Mouse (Mus musculus) limb, embryonic 11.5 days (tissue): ENCODE data around the gene Nfkbiz. TPM values are rescaled to one million over a fixed set of nuclear protein-coding genes. Genes with fewer than 3 reads are reported as not detected.
"Not testable (repeated sequence)": the region's sequence is repeated elsewhere in the genome, so short reads cannot be mapped to it uniquely, and the experiment has no call there.

Experiments used
- ATAC-seq: fragments of 200-750 bp; cut with Nextera tagmentation; 2 replicates; pipeline ENCODE4 v1.8.0; 2017; ENCODE audit warnings: low read depth; ENCODE audit not compliant: insufficient number of reproducible peaks, low FRiP score, low TSS enrichment
- DNase-seq: peaks from one replicate; pipeline ENCODE4 v3.0.0-alpha.2; 2015; ENCODE audit warnings: low spot score
- H3K27ac ChIP-seq: fragments of 300-500 bp; sonication (generic); replicated peaks from 2 replicates; pipeline ENCODE4 v1.5.1; 2014; ENCODE audit warnings: low read depth, mild to moderate bottlenecking, low read length
- H3K27me3 ChIP-seq: fragments of 300-500 bp; sonication (generic); 2 replicates; pipeline ENCODE4 v1.6.1; 2014; ENCODE audit warnings: mild to moderate bottlenecking, low read length, mixed read lengths; ENCODE audit not compliant: control insufficient read depth, insufficient read depth
- H3K36me3 ChIP-seq: fragments of 300-500 bp; sonication (generic); 2 replicates; pipeline ENCODE4 v1.6.1; 2014; ENCODE audit warnings: mild to moderate bottlenecking, low read length, moderate library complexity, mixed read lengths; ENCODE audit not compliant: control insufficient read depth, insufficient read depth
- H3K4me1 ChIP-seq: fragments of 300-500 bp; sonication (generic); 2 replicates; pipeline ENCODE4 v1.6.1; 2014; ENCODE audit warnings: low read length, mixed read lengths; ENCODE audit not compliant: control insufficient read depth, insufficient read depth
- H3K4me2 ChIP-seq: fragments of 300-500 bp; sonication (generic); 2 replicates; pipeline ENCODE4 v1.6.1; 2014; ENCODE audit warnings: low read depth, mild to moderate bottlenecking, moderate library complexity; ENCODE audit not compliant: severe bottlenecking
- H3K4me3 ChIP-seq: fragments of 300-500 bp; sonication (generic); 2 replicates; pipeline ENCODE4 v1.5.1; 2014; ENCODE audit warnings: low read depth, low read length
- H3K9ac ChIP-seq: fragments of 300-500 bp; sonication (generic); 2 replicates; pipeline ENCODE4 v1.6.1; 2014; ENCODE audit warnings: mild to moderate bottlenecking, low read length
- H3K9me3 ChIP-seq: fragments of 300-500 bp; sonication (generic); 2 replicates; pipeline ENCODE4 v1.6.1; 2016; ENCODE audit warnings: low read length; ENCODE audit not compliant: control insufficient read depth
- WGBS: fragments of 180-500 bp; shearing (Covaris S2); extraction: QIAGEN DNeasy Blood & Tissue Kit; methylation state at CpG from one replicate; pipeline ENCODE4 v1.1.7; 2014; 5-methylcytosine and 5-hydroxymethylcytosine counted together
- polyA plus RNA-seq: library from polyadenylated mRNA; unstranded; fragments of >200 nt; fragmentation: Nextera tagmentation; extraction: Ambion mirVana; gene quantifications from 2 replicates; pipeline ENCODE4 v1.2.1, GENCODE M21; 2014

Gene Nfkbiz
- polyA plus RNA-seq, 1 experiment from 2014 or later: 4.1 TPM

DNA sequence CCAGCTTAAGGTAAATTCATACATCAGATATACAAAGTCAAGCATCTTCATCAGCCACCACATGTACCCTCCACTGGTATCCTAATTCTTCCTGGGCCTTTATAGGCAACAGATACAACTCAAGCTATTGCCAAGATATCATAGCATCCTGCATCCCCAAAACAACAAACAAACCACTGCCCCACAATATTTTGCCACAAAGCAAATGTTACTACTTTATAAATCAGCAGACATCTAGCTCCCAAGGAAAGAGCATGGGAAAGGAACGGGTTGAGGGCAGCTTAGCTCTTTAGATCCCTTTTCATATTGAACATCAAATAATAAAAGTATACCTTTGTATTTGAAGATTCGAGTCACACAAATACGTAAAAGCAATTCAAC is 580 bp downstream of the Nfkbiz start:
- WGBS: 18% methylated on average over 3 of the region's 3 CpGs
- Histone ChIP-seq H3K36me3 (no peaks in the 10 kb centered on the region), H3K27me3 (no peaks in the 10 kb centered on the region), H3K9me3 (no peaks in the 10 kb centered on the region), H3K9ac (peak overlapping the region; percentile 85), H3K4me1 (no peaks in the 10 kb centered on the region), H3K4me3 (peak overlapping the region; percentile 61), H3K27ac (0 out of 2 replicates have a peak overlapping the region, but pooled peaks have one; percentile 47), H3K4me2 (peak overlapping the region; percentile 56)
- DNase-seq (no peak), ATAC-seq (no peak)

DNA sequence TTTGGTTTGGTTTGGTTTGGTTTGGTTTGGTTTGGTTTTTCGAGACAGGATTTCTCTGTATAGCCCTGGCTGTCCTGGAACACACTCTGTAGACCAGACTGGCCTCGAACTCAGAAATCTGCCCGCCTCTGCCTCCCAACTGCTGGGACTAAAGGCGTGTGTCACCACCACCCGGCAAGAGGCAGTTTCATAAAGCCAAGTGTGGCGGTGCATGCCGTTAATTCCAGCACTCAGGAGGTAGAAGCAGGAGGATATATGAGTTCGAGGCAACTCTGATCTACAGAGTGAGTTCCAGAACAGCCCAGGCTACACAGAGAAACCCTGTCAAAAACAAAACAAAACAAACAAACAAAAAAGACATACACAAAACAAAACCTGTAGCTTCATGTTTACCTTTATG is 1.0 kb downstream of the Nfkbiz start:
- H3K27me3 ChIP-seq, H3K9me3 ChIP-seq, H3K4me1 ChIP-seq, H3K9ac ChIP-seq, H3K36me3 ChIP-seq, DNase-seq, H3K27ac ChIP-seq, ATAC-seq: not testable (repeated sequence)
- peak overlapping the region; percentile 56; the same call in 1 of the 2 replicates for H3K4me2 ChIP-seq
- 85% methylated on average over 7 of the region's 8 CpGs for WGBS
- H3K4me3 ChIP-seq: peak overlapping the region; percentile 61; the same call in 1 of the 2 replicates

DNA sequence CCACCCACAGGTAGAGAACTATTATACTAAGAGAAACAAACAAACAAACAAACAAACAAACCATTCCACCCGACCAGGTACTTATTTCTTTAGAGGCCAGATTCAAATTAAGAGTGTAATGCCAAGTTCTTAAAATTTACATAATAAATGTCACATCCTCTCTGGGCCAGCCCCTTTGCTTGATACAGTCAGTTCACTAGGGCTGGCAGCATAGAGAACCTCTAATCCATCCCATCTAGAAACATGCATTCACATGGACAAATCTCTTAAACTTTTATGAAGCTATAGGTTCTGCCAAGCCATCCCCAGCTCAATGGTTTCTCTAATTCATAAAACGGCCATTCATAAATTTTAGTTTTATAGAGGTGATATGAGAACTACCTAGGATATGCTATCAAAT is 1.5 kb downstream of the Nfkbiz start:
- ATAC-seq: no peak
- Histone ChIP-seq H3K27ac (no peak overlapping the region), H3K4me2 (no peak overlapping the region), H3K27me3 (no peaks in the 10 kb centered on the region), H3K36me3 (no peaks in the 10 kb centered on the region), H3K9ac (no peak overlapping the region), H3K9me3 (no peaks in the 10 kb centered on the region), H3K4me1 (no peaks in the 10 kb centered on the region), H3K4me3 (no peak overlapping the region)
- no peak for DNase-seq
- 82% methylated on average over 2 of the region's 2 CpGs for WGBS

GRCm38 (mm10) chr16:55835798-55836197 is 2.9 kb downstream of the Nfkbiz start:
- Histone ChIP-seq H3K27ac (no peak overlapping the region), H3K9me3 (no peaks in the 10 kb centered on the region), H3K4me2 (no peak overlapping the region)

GRCm38 (mm10) chr16:55832617-55833016 is 6.1 kb downstream of the Nfkbiz start:
- 95% methylated on average over 8 of the region's 8 CpGs for WGBS
- Histone ChIP-seq H3K27me3 (no peaks in the 10 kb centered on the region), H3K4me1 (no peaks in the 10 kb centered on the region), H3K9ac (no peak overlapping the region), H3K4me2 (no peak overlapping the region), H3K4me3 (no peak overlapping the region), H3K27ac (no peak overlapping the region), H3K9me3 (no peaks in the 10 kb centered on the region), H3K36me3 (no peaks in the 10 kb centered on the region)
- DNase-seq: no peak
- no peak for ATAC-seq

More at GRCm38 (mm10) chr16:55835798-55836197, 2.9 kb downstream of the Nfkbiz start:
- no peak overlapping the region for H3K9ac ChIP-seq
- H3K36me3 ChIP-seq: no peaks in the 10 kb centered on the region
- no peaks in the 10 kb centered on the region for H3K4me1 ChIP-seq
- ATAC-seq (no peak), DNase-seq (no peak)
- H3K27me3 ChIP-seq: no peaks in the 10 kb centered on the region
- no peak overlapping the region for H3K4me3 ChIP-seq

DNA sequence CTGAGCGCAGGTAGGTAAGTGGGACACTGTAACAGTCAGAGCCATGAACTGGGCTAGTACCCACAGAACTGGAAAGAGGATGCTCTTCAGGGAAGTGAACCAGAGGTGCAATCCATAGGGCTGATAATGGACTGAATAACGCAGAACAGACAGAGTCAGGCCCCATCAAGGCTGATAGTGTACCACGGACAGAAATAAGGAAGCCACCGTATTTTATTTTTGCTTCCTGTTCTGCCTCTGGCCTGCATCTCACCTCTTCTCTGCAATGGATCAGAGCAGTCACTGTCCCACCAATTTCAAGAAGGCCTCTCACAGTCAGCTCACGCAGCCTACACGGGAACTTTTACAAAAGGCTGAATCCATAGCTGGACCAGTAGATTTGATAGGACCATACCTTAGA is 6.7 kb downstream of the Nfkbiz start:
- WGBS: 91% methylated on average over 6 of the region's 6 CpGs

GRCm38 (mm10) chr16:55831451-55831850 is 7.2 kb downstream of the Nfkbiz start:
- WGBS: 92% methylated on average over 1 of the region's 1 CpGs
- no peaks in the 10 kb centered on the region for H3K4me1 ChIP-seq
- H3K27ac ChIP-seq: no peak overlapping the region
- H3K9me3 ChIP-seq: no peaks in the 10 kb centered on the region
- no peaks in the 10 kb centered on the region for H3K36me3 ChIP-seq
- H3K4me2 ChIP-seq: no peak overlapping the region
- no peak for DNase-seq
- no peaks in the 10 kb centered on the region for H3K27me3 ChIP-seq
- H3K9ac ChIP-seq: no peak overlapping the region
- no peak overlapping the region for H3K4me3 ChIP-seq
- no peak for ATAC-seq

More for the DNA sequence above, 6.7 kb downstream of the Nfkbiz start:
- DNase-seq (no peak), ATAC-seq (no peak)
- H3K36me3 ChIP-seq: no peaks in the 10 kb centered on the region
- no peaks in the 10 kb centered on the region for H3K27me3 ChIP-seq
- H3K4me3 ChIP-seq: no peak overlapping the region
- no peak overlapping the region for H3K9ac ChIP-seq
- H3K27ac ChIP-seq: no peak overlapping the region
- no peaks in the 10 kb centered on the region for H3K9me3 ChIP-seq
- no peaks in the 10 kb centered on the region for H3K4me1 ChIP-seq
- H3K4me2 ChIP-seq: no peak overlapping the region

DNA sequence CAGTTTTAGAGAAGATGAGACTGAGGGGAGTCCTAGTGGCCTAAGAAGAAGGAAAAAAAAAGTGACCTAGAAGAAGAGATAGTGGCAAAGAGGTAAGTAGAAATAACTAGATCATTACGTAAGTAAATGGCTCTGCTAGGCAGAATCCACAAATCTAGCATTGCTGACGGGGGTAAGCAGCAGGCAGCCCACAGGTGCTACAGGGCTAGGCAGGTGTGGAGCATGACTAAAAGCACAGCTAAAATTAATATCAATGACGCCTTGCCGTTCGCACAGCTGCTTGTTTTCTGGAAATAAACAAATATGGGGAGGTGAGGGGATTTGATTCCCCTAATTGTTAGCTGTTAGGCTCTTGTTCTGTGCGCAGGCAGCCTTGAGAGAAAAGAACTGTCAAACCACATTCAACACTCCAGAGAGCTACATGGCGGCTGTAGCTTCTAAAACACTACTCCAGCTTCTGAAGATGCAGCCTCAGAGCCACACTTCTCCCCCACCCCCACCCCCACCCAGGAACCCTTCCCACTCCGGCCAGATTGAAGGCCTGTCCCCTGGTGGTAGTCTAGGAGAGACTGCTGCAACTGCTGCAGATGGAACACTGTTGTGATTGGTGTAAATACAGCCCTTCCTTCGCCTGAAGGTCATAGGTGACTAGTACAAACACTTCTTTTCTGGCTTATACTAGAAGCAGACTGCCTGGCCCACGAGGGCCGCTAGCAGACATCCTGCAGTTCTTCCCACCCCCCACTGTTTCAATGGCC is 15.1 kb downstream of the Nfkbiz start:
- 40% methylated on average over 11 of the region's 11 CpGs for WGBS
- peaks cover 6% of the 10 kb centered on the region for H3K4me1 ChIP-seq
- no peaks in the 10 kb centered on the region for H3K36me3 ChIP-seq
- DNase-seq: peak; percentile 42
- no peaks in the 10 kb centered on the region for H3K9me3 ChIP-seq
- H3K27me3 ChIP-seq: no peaks in the 10 kb centered on the region
- ATAC-seq: no peak
- no peak overlapping the region for H3K4me3 ChIP-seq
- no peak overlapping the region for H3K27ac ChIP-seq
- H3K9ac ChIP-seq: no peak overlapping the region
- peak overlapping the region; percentile 2; the same call in 1 of the 2 replicates for H3K4me2 ChIP-seq
